Mouse (Mus musculus) megakaryocyte, embryonic 14.5 days (primary cell): ENCODE measurements around the gene Kiz.

ENCODE experiments used
- FLI1 ChIP-seq: IDR thresholded peaks from 2 replicates; pipeline ENCODE4 v1.6.1; 2012; ENCODE audit warnings: low read length, inconsistent platforms, mixed read lengths
- GATA1 ChIP-seq: IDR thresholded peaks from 3 replicates; pipeline ENCODE4 v1.6.1; 2012; ENCODE audit warnings: mixed read lengths, low read length, inconsistent platforms, borderline replicate concordance

- no peak for TF ChIP-seq GATA1
- TF ChIP-seq FLI1 = no peak
Measured at GRCm38 (mm10) chr2:146898977-146899376, 43.3 kb downstream of the Kiz start.
